Mouse (Mus musculus) ovary, adult 10 weeks (tissue): ENCODE measurements around the gene Gm4869. TPM values are rescaled to one million over a fixed set of nuclear protein-coding genes. Genes with fewer than 3 reads are reported as not detected.

Experiments
- polyA plus RNA-seq: library from polyadenylated mRNA; stranded (reverse); fragments of 350-450 nt; fragmentation: Illumina TruSeq; extraction: RNeasy Lipid Tissue Mini Kit (QIAGEN cat#74804); gene quantifications from one replicate; pipeline ENCODE4 v1.2.3, GENCODE M21; 2014

The Gm4869 gene
- not detected for polyA plus RNA-seq

GRCm38 (mm10) chr5:140445345-140445744 is at the start of gene Gm4869:
Gene Gm4869, plus strand, starts transcription at chr5:140445645.

GRCm38 (mm10) chr5:140418489-140419441 is 26.7 kb upstream of the Gm4869 start, which contains the start of gene Eif3b:
Gene Eif3b, plus strand, starts transcription at chr5:140419328.

DNA sequence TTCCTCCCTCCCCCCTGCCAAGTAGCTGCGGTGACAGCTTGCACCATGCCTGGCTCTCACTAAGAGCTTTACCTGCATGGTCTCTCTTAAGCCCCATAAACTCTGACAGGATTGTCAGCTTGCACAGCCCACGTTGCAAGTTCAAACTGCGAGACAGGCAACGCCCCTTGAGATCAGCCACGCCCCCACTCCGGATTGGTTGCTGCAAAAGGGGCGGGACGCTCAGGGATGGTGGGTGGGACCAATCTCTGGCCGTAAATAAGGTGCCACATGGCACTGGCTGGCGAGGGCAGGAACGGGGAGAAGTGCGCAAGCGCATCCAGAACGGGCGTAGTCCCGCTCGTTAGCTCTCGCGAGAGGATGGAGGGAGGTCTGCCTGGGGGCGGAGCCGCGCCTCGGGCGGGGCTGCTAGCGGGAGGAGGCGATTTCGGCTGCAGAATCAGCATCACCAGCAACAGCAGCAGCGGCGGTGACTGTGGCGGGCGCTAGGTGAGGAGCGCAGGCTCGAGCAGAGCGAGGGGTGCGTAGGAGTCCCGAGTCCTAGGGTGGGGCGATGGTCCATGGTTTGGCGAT is 59.8 kb downstream of the Gm4869 start, which contains the start of gene Chst12:
Gene Chst12 (plus strand): TSS at position 343 of the 573 bp plus-strand sequence.

Other genes starting within 250 kb of the Gm4869 start
- 0.54 TPM for gene Mad1l1, start 124.1 kb upstream of the Gm4869 start, polyA plus RNA-seq
- 0.71 TPM for gene Nudt1, start 124.0 kb upstream of the Gm4869 start, polyA plus RNA-seq
- 0.97 TPM for gene Mrm2, start 113.7 kb upstream of the Gm4869 start, polyA plus RNA-seq
- not detected for gene Snx8, start 56.4 kb upstream of the Gm4869 start, polyA plus RNA-seq
- gene Eif3b, start 26.3 kb upstream of the Gm4869 start, polyA plus RNA-seq = 39.9 TPM
- 1.2 TPM for gene Chst12, start 59.9 kb downstream of the Gm4869 start, polyA plus RNA-seq
- not detected for gene Grifin, start 119.4 kb downstream of the Gm4869 start, polyA plus RNA-seq
- 0.83 TPM for gene Lfng, start 161.7 kb downstream of the Gm4869 start, polyA plus RNA-seq
- 1.5 TPM for gene Ttyh3, start 203.4 kb downstream of the Gm4869 start, polyA plus RNA-seq